Mouse (Mus musculus) limb, embryonic 14.5 days (tissue): Measurements from ENCODE around the gene Camkk1. TPM values are rescaled to one million over a fixed set of nuclear protein-coding genes. Genes with fewer than 3 reads are reported as not detected.
A peak's percentile ranks its signal among the peaks of the same experiment; 100 is the strongest.

Experiments used
- ATAC-seq: fragments of 200-750 bp; cut with Nextera tagmentation; 2 replicates; pipeline ENCODE4 v1.8.0; 2017; ENCODE audit warnings: low read depth, moderate number of reproducible peaks, moderate TSS enrichment; ENCODE audit not compliant: low FRiP score
- DNase-seq: peaks from one replicate; pipeline ENCODE4 v3.0.0-alpha.2; 2015; ENCODE audit warnings: low spot score
- H3K27ac ChIP-seq: fragments of 300-500 bp; sonication (generic); replicated peaks from 2 replicates; pipeline ENCODE4 v1.5.1; 2014; ENCODE audit warnings: low read depth, mild to moderate bottlenecking, low read length, moderate library complexity, mixed read lengths
- H3K27me3 ChIP-seq: fragments of 300-500 bp; sonication (generic); 2 replicates; pipeline ENCODE4 v1.6.1; 2014; ENCODE audit warnings: low read length, mixed read lengths; ENCODE audit not compliant: control insufficient read depth, insufficient read depth
- H3K36me3 ChIP-seq: fragments of 300-500 bp; sonication (generic); 2 replicates; pipeline ENCODE4 v1.6.1; 2014; ENCODE audit warnings: mild to moderate bottlenecking, low read length, moderate library complexity, mixed read lengths; ENCODE audit not compliant: control insufficient read depth, insufficient read depth
- H3K4me1 ChIP-seq: fragments of 300-500 bp; sonication (generic); 2 replicates; pipeline ENCODE4 v1.6.1; 2014; ENCODE audit warnings: antibody characterized with exemption, low read length, mixed read lengths; ENCODE audit not compliant: control insufficient read depth, insufficient read depth
- H3K4me2 ChIP-seq: fragments of 300-500 bp; sonication (generic); replicated peaks from 2 replicates; pipeline ENCODE4 v1.6.1; 2014; ENCODE audit warnings: low read depth, mild to moderate bottlenecking, low read length, moderate library complexity; ENCODE audit not compliant: severe bottlenecking
- H3K4me3 ChIP-seq: fragments of 300-500 bp; sonication (generic); replicated peaks from 2 replicates; pipeline ENCODE4 v1.5.1; 2014; ENCODE audit warnings: low read length
- H3K9ac ChIP-seq: fragments of 300-500 bp; sonication (generic); 2 replicates; pipeline ENCODE4 v1.6.1; 2014; ENCODE audit warnings: mild to moderate bottlenecking, low read depth, low read length, moderate library complexity; ENCODE audit not compliant: severe bottlenecking
- H3K9me3 ChIP-seq: fragments of 300-500 bp; sonication (generic); 2 replicates; pipeline ENCODE4 v1.6.1; 2016; ENCODE audit warnings: low read length; ENCODE audit not compliant: control insufficient read depth
- POLR2A ChIP-seq: fragments of 200-500 bp; IDR thresholded peaks from 2 replicates; pipeline ENCODE4 v1.8.0; 2012; ENCODE audit warnings: inconsistent platforms, mild to moderate bottlenecking, moderate library complexity, borderline replicate concordance; ENCODE audit not compliant: insufficient read depth, insufficient read length; ENCODE audit errors: extremely low read depth
- WGBS: fragments of 180-500 bp; shearing (Covaris S2); extraction: QIAGEN DNeasy Blood & Tissue Kit; methylation state at CpG from one replicate; pipeline ENCODE4 v1.1.7; 2014; 5-methylcytosine and 5-hydroxymethylcytosine counted together
- polyA plus RNA-seq, 2 experiments: library from polyadenylated mRNA; depleted of rRNA in 1 of 2; stranded (reverse) in 1 of 2; unstranded in 1 of 2; fragments of >200 nt; fragmentation: Nextera tagmentation in 1 of 2; extraction: Ambion mirVana in 1 of 2; gene quantifications; 2 replicates each; pipeline versions ENCODE4 v1.2.1 to v1.2.3; 2012 to 2014

Gene Camkk1
- polyA plus RNA-seq, 2 experiments, result 5.8 to 11.4 TPM

GRCm38 (mm10) chr11:73031536-73031935 lies 12.7 kb downstream of the Camkk1 start:
- Histone ChIP-seq H3K27me3 (no peaks in the 10 kb centered on the region), H3K4me1 (peaks cover 7% of the 10 kb centered on the region), H3K4me2 (peak overlapping the region; percentile 56), H3K27ac (peak overlapping the region; percentile 6; the same call in 1 of the 2 replicates), H3K9me3 (no peaks in the 10 kb centered on the region), H3K36me3 (0 out of 2 replicates have a peak, but pooled peaks cover under 1% of the 10 kb centered on the region), H3K9ac (0 out of 2 replicates have a peak overlapping the region, but pooled peaks have one; percentile 25), H3K4me3 (no peak overlapping the region)
- 52% methylated on average over 5 of the region's 5 CpGs for WGBS
- DNase-seq, result peak; percentile 48
- TF ChIP-seq POLR2A, result no peak
- peak; percentile 42; the same call in 1 of the 2 replicates for ATAC-seq

GRCm38 (mm10) chr11:73036077-73036476 lies 17.3 kb downstream of the Camkk1 start:
- H3K36me3 ChIP-seq, result 0 out of 2 replicates have a peak, but pooled peaks cover 4% of the 10 kb centered on the region
- no peak overlapping the region for H3K4me2 ChIP-seq
- H3K27me3 ChIP-seq, result no peaks in the 10 kb centered on the region
- no peak overlapping the region for H3K9ac ChIP-seq
- DNase-seq (no peak), ATAC-seq (no peak)
- H3K4me1 ChIP-seq, result peaks cover 6% of the 10 kb centered on the region
- no peak for TF ChIP-seq POLR2A
- WGBS, result 79% methylated on average over 7 of the region's 7 CpGs
- H3K9me3 ChIP-seq, result no peaks in the 10 kb centered on the region
- no peak overlapping the region for H3K27ac ChIP-seq
- no peak overlapping the region for H3K4me3 ChIP-seq

- Histone ChIP-seq H3K9ac (no peak overlapping the region), H3K4me1 (no peaks in the 10 kb centered on the region), H3K4me2 (no peak overlapping the region), H3K27ac (no peak overlapping the region), H3K36me3 (0 out of 2 replicates have a peak, but pooled peaks cover 4% of the 10 kb centered on the region), H3K27me3 (no peaks in the 10 kb centered on the region), H3K9me3 (no peaks in the 10 kb centered on the region), H3K4me3 (no peak overlapping the region)
- 50% methylated on average over 6 of the region's 6 CpGs for WGBS
- ATAC-seq (peak; percentile 79), DNase-seq (peak; percentile 33)
- no peak for TF ChIP-seq POLR2A
These were observed 18.1 kb downstream of the Camkk1 start for GRCm38 (mm10) chr11:73036889-73037288.

- Histone ChIP-seq H3K9me3 (no peaks in the 10 kb centered on the region), H3K9ac (no peak overlapping the region), H3K4me1 (no peaks in the 10 kb centered on the region), H3K4me3 (no peak overlapping the region), H3K36me3 (0 out of 2 replicates have a peak, but pooled peaks cover 4% of the 10 kb centered on the region), H3K27ac (no peak overlapping the region), H3K27me3 (no peaks in the 10 kb centered on the region), H3K4me2 (no peak overlapping the region)
- ATAC-seq, result no peak
- no peak for DNase-seq
- TF ChIP-seq POLR2A, result no peak
- WGBS, result 81% methylated on average over 3 of the region's 3 CpGs
These were observed 18.9 kb downstream of the Camkk1 start for GRCm38 (mm10) chr11:73037691-73038090.

GRCm38 (mm10) chr11:73039102-73039799 lies 20.4 kb downstream of the Camkk1 start:
- no peaks in the 10 kb centered on the region for H3K27me3 ChIP-seq
- H3K4me1 ChIP-seq, result no peaks in the 10 kb centered on the region
- ATAC-seq (peak; percentile 77), DNase-seq (peak; percentile 71)
- no peak for TF ChIP-seq POLR2A
- H3K9me3 ChIP-seq, result no peaks in the 10 kb centered on the region
- H3K9ac ChIP-seq, result no peak overlapping the region
- 0 out of 2 replicates have a peak, but pooled peaks cover 4% of the 10 kb centered on the region for H3K36me3 ChIP-seq
- H3K27ac ChIP-seq, result no peak overlapping the region
- no peak overlapping the region for H3K4me2 ChIP-seq
- no peak overlapping the region for H3K4me3 ChIP-seq
- WGBS, result 58% methylated on average over 9 of the region's 9 CpGs
